In the genomic region with DNA sequence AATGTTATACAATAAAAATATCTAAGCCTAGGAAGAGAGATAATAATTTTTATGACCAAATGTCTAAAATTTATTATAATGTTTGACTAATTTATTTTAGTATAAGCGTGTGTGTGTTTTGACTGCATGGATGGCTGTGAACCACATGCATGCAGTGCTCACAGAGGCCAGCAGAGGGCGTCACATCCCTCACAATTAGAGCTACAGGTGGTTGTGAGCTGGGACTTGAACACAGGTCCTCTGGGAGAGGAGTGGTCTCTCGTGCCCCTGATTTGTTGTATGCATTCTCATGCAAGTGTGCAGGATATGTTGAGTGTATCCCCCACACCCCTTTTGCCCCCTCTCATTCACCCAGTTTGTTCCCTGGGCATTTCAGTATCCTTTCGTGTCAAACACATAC, we compare ENCODE assay signal across 21 mouse cellular contexts. TPM values are rescaled to one million over a fixed set of nuclear protein-coding genes. Genes with fewer than 3 reads are reported as not detected.
DNase-seq lines count a peak whose midpoint lies in the region; ATAC-seq and TF ChIP-seq lines count a peak whose summit lies in the region.
"Had no signal": no experiment of that assay in that cellular context is flagged by ENCODE, and none has a peak within 500 bp of the region (broad histone marks: within the 10 kb centered on the region; RNA-seq: fewer than 3 reads in every experiment).

No protein-coding gene starts in this region.

- H3K27me3 ChIP-seq in cerebellum, adult 2 months (ENCODE audit: control insufficient read depth, insufficient read depth, low read length), result no peaks in the 10 kb centered on the region
- H3K27me3 ChIP-seq in liver, adult 2 months (ENCODE audit: control insufficient read depth, insufficient read depth, low read length), result no peaks in the 10 kb centered on the region
- H3K27me3 ChIP-seq: embryonic facial prominence, embryonic 13.5 days had no signal

- no peak overlapping the region for H3K27ac ChIP-seq in cerebellum, adult 2 months (ENCODE audit: insufficient read depth, low read length)
- no peak overlapping the region for H3K27ac ChIP-seq in liver, adult 2 months (replicated peaks; ENCODE audit: insufficient read depth, low read depth, low read length)
- H3K27ac ChIP-seq in bone marrow macrophage, adult 2 months (ENCODE audit: insufficient read depth, low read depth, low read length), result no peak overlapping the region
- H3K27ac ChIP-seq: embryonic facial prominence, embryonic 13.5 days; forebrain, embryonic 12.5 days; macrophage had no signal

- no peak overlapping the region for H3K4me3 ChIP-seq in cerebellum, adult 2 months (replicated peaks; ENCODE audit: insufficient read depth, low read depth, low read length)
- no peak overlapping the region for H3K4me3 ChIP-seq in liver, adult 2 months (ENCODE audit: insufficient read depth, low read depth, low read length)
- no peak overlapping the region for H3K4me3 ChIP-seq in bone marrow macrophage, adult 2 months (ENCODE audit: insufficient read depth, low read length)
- H3K4me3 ChIP-seq: embryonic facial prominence, embryonic 13.5 days; forebrain, embryonic 12.5 days had no signal

- TF ChIP-seq CTCF in cerebellum, adult 2 months (IDR thresholded peaks at IDR 0.05; ENCODE audit: borderline replicate concordance, insufficient read depth, low read depth, low read length), result peak; percentile 40; the same call in 1 of the 2 replicates
- peak; percentile 59 for TF ChIP-seq CTCF in liver, adult 2 months (IDR thresholded peaks at IDR 0.05; ENCODE audit: low read depth, low read length)
- peak; percentile 53 for TF ChIP-seq CTCF in bone marrow macrophage, adult 2 months (IDR thresholded peaks at IDR 0.05; ENCODE audit: low read depth, low read length)

- no peak for TF ChIP-seq POLR2A in cerebellum, adult 2 months (IDR thresholded peaks at IDR 0.05; ENCODE audit: borderline replicate concordance, insufficient read depth, low read length)
- no peak for TF ChIP-seq POLR2A in liver, adult 2 months (IDR thresholded peaks at IDR 0.05; ENCODE audit: extremely low read depth, insufficient read depth, low read length)
- no peak for TF ChIP-seq POLR2A in bone marrow macrophage, adult 2 months (IDR thresholded peaks at IDR 0.05; ENCODE audit: borderline replicate concordance, low read depth, low read length)

- H3K4me1 ChIP-seq in cerebellum, adult 2 months (ENCODE audit: control insufficient read depth, insufficient read depth, low read length), result no peaks in the 10 kb centered on the region
- H3K4me1 ChIP-seq in liver, adult 2 months (ENCODE audit: control insufficient read depth, insufficient read depth, low read length), result no peaks in the 10 kb centered on the region
- H3K4me1 ChIP-seq in bone marrow macrophage, adult 2 months (ENCODE audit: control insufficient read depth, insufficient read depth, low read length), result no peaks in the 10 kb centered on the region

- ATAC-seq in erythroid progenitor cell, adult 5-6 weeks (replicated peaks; ENCODE audit: low FRiP score, poor library complexity, severe bottlenecking), result no peak

- 75% methylated on average over 4 of the region's 4 CpGs for WGBS in cerebellum, adult 2 months
- 79% methylated on average over 4 of the region's 4 CpGs for WGBS in liver, adult 2 months

- H3K9ac ChIP-seq in liver, adult 2 months (ENCODE audit: low read depth, low read length), result no peak overlapping the region
- H3K9ac ChIP-seq: embryonic facial prominence, embryonic 13.5 days; forebrain, embryonic 12.5 days had no signal

- H3K79me2 ChIP-seq in liver, adult 2 months (ENCODE audit: control insufficient read depth, insufficient read depth, low read length), result no peaks in the 10 kb centered on the region

- H3K36me3 ChIP-seq in liver, adult 2 months (ENCODE audit: control insufficient read depth, insufficient read depth, low read length), result no peaks in the 10 kb centered on the region
- H3K36me3 ChIP-seq: embryonic facial prominence, embryonic 13.5 days; forebrain, embryonic 12.5 days had no signal

- no peak for DNase-seq in cerebellum, adult 2 months
- DNase-seq in cerebellum, postnatal 36 days, result no peak
- no peak for DNase-seq in liver, adult 2 months (ENCODE audit: extremely low read depth, low read depth, low spot score)
- DNase-seq in liver, result no peak
- peak; percentile 7 to 19 for DNase-seq in B cell, adult 2 months
- no peak for DNase-seq in urinary bladder, postnatal 36 days (ENCODE audit: low spot score in 2 of 2)
- DNase-seq: adrenal gland, adult 2 months; cerebellum, postnatal 14 days; gastrocnemius, postnatal 14 days; heart, postnatal 4 days; kidney, postnatal 36 days; layer of hippocampus, postnatal 36 days; midbrain, embryonic 14.5 days; thymus, postnatal 36 days had no signal

RNA-seq across cellular contexts. Expression of a gene that starts 2.9 kb away (rescaled TPM):
- 0.67 and 0.69 TPM in 2 replicates for polyA plus RNA-seq in cerebellum, adult 2 months (2012; rRNA removed)
- total RNA-seq in liver, adult 2 months (2014; rRNA removed), result 0.09 and 0.27 TPM in 2 replicates
- polyA plus RNA-seq in liver, adult 2 months (2012; rRNA removed), result not detected in 2 replicates
- not detected in 2 replicates for polyA plus RNA-seq in bone marrow macrophage, adult 2 months (2012; ENCODE audit: insufficient read depth, insufficient read length, missing spikeins)
- not detected in 2 replicates for total RNA-seq in erythroid progenitor cell, adult 5-6 weeks (2015; ENCODE audit: low replicate concordance)
- total RNA-seq in erythroid progenitor cell, adult 5-6 weeks (2017; ENCODE audit: low replicate concordance), result not detected in 2 replicates
- polyA plus RNA-seq: adrenal gland, adult 2 months had no signal

RNA-seq across cellular contexts. Expression of a gene that starts 12.5 kb away (rescaled TPM):
- not detected in 2 replicates for polyA plus RNA-seq in cerebellum, adult 2 months (2012; rRNA removed)
- not detected in 2 replicates for total RNA-seq in liver, adult 2 months (2014; rRNA removed)
- polyA plus RNA-seq in liver, adult 2 months (2012; rRNA removed), result not detected in 2 replicates
- not detected in 2 replicates for polyA plus RNA-seq in bone marrow macrophage, adult 2 months (2012; ENCODE audit: insufficient read depth, insufficient read length, missing spikeins)
- total RNA-seq in erythroid progenitor cell, adult 5-6 weeks (2015; ENCODE audit: low replicate concordance), result not detected in 2 replicates
- total RNA-seq in erythroid progenitor cell, adult 5-6 weeks (2017; ENCODE audit: low replicate concordance), result not detected in 2 replicates
- total RNA-seq: adrenal gland, adult 2 months; gastrocnemius, postnatal 14 days; heart, postnatal 4 days; layer of hippocampus, postnatal 36 days had no signal
- polyA plus RNA-seq: adrenal gland, adult 2 months; heart, embryonic 11.5 days; intestine, embryonic 14.5 days; macrophage had no signal

Comparison
In these comparisons a context has a peak if more than half of its experiments do, and no peak if none do; other contexts are left out.
1. DNase-seq: peak in B cell, adult 2 months (2 of 2); none in cerebellum, adult 2 months (0 of 2), cerebellum, postnatal 36 days (0 of 2), liver, adult 2 months (single experiment), liver (single experiment) and urinary bladder, postnatal 36 days (0 of 2).
2. Peak in every context shown above with its lines, with median percentiles within 50 percentile points of each other: CTCF ChIP-seq.